Mouse (Mus musculus): ENCODE measurements at regions not wholly inside any gene's neighbourhood (a gene's known extent, or its start where the extent isn't known, plus 50 kb on each side); places are given as distances from the start of the nearest gene placed in this dataset.

DNA sequence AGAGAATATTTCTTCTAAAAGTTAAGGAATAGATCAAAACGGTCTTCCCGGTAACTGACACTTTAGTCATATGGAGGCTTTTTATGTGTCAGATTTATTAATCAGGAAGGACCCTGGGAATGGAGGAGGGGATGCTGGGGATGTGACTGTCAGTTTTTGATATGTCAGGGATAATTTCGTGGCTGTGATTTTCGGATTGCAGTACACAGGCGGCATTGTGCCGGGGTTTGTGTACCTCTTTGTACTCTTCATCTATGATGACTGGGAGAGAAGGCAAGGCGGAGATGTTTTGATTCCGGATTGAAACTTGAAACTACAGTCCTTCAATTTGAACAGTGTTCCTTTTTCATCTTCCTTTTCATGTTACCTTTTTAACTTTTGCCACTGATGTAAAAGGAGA lies 344.2 kb downstream of the Mdfic start:
- DNase-seq (ENCODE audit: low spot score), result no peak
- intact Hi-C loops (cut with DNase I), result no loop called here

DNA sequence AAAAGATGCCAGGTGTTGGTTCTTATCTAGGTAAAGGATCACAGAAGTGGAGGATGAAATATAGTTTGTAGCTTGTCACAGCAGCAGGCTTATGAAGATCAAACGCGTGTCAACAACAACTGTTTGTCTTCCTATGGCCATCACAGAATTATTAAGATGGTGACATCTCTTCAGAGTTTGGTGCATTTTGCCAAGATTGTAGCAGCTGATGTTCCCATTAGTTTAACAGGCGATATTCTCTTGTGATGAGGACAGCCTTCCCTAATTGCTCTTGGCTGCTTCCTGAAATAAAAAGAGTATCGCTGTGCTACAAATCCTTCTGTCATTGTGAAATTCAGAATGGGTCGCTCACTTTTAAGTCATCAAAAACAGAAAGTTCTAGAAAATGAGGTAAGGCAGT lies 344.7 kb downstream of the Mdfic start:
- intact Hi-C loops (cut with DNase I), result no loop called here

DNA sequence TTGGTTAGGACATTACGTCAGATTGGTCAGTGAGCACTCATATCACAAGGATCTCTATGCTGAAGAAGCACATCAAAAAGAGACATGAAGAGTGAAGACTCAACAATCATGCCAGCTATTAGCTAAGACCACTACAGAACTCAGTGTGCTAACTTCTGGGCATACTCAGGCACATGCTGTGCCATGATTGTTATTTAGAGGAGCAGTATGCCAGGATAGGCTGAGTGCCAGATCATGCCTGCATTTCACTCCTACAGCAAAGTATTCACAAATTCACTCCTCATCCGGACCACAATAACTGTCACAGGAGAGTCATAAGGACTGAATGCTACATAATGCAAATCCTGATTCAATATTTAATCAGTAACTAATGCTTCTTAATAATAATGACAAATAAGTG lies 355.8 kb downstream of the Mdfic start:
- intact Hi-C loops (cut with DNase I), result no loop called here
- DNase-seq (ENCODE audit: low spot score), result no peak

More for the DNA sequence above, 344.7 kb downstream of the Mdfic start:
- no peak for DNase-seq (ENCODE audit: low spot score)

DNA sequence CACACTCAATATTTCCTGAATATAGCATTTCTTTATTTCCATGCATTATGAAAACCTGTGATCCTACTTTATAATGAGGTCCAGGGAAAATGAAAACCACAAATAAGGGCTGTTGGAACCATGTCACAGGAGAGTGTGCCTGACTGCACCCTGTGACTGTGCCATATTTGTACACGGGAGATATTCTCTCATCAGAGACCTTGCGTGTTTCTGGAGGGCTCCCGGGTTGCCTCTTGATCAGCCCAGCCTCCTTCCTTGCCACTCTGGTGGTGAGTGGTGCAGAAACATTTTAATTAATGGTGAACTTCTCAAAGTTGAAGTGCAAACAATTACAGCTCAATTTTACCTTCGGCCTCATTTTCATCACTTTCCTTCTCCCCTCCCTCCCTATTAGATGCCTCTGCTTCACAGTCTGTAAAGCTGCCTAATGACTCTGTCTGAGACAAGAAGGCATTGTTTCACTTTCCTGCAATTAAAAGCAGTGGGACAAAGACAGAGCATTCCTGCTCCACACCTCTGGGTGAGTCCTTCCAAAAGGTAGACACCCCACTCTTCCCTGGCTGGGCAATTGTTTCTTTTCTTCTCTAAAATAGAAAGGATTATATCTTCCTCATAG lies 356.8 kb downstream of the Mdfic start:
- intact Hi-C loops (cut with DNase I), result no loop called here
- no peak for DNase-seq (ENCODE audit: low spot score)

DNA sequence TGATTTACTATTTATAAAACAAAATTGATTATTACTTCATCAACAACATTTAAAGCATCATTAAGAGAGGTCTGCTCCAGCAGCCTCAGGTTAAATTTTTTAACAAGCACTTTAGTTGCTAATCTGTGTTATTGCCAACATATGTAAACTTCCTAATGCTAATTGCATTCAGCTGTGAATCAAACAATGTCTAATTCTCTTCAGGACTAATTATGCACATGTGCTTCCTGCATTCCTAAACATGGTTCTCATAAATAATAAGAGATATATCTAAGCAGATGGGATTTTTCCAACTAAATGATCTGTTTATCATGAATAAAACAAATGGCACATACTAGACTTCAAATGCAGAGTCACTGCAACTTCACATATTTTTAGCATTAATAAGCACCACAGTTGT lies 357.5 kb downstream of the Mdfic start:
- intact Hi-C loops (cut with DNase I), result no loop called here

DNA sequence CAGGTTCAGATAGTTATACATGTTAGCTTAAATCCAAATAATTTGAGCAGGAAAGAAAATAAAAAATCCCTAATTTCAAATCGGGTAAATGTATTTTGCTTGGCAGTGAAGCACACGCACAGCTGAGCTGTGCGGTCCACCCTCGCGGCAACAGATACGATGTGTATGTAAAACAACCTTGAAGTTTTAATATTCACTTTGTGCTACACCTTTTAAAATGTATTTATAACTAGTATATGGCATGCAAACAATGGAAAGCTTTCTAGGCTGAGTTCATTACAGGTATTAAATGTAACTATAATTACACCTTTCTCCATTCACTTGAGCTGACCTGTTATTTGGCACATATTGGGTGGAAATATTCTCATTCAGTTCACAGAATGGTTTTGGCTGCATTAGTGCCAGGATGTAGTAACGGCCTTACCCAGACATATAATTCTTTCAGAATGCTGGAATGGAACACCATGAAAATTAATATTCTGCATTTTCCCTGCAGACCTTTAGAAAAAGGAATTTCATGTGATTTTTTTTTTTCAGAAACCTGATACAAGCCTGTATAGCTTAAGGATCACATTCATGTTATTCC lies 366.6 kb downstream of the Mdfic start:
- DNase-seq (ENCODE audit: low spot score), result no peak
- intact Hi-C loops (cut with DNase I), result no loop called here

More for the DNA sequence above, 357.5 kb downstream of the Mdfic start:
- DNase-seq (ENCODE audit: low spot score), result no peak

DNA sequence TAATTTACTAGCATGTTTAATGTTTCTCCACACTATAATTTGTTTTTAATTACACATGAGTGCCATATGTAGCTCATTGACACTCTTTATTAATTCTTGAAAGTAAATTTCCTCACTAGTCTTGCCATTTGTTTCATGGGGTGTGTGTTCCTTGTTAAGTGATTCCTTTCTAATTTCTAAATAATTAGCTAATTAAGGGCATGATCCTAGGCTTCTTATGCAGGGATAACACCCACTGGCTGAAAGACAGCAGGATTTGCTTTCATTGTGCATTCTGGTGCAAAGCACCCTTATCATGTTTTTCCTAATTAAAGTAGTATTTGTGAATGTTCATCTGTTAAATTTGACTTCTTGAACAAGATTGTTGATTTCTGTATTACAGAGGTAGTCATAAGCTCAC lies 378.3 kb downstream of the Mdfic start:
- no peak for DNase-seq (ENCODE audit: low spot score)
- intact Hi-C loops (cut with DNase I), result no loop called here

DNA sequence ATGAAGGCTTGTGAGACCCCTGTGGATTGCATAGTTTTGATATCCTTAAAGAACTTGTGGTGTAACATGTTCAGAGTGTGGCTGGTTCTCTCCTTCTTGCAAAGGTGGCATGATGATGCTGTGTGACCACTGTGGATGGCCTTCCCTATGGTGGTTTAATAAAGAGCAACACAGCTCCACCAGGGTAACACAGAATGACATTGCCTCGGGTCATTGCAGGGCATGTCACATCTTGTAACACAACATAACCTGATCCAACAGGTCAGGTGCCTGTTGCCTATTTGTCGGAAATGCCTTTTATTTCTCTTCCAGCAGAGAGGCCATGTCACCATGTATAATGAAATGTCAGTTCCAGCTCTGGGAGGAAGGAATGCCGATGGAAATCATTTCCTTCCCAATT lies 420.5 kb downstream of the Mdfic start:
- no peak for DNase-seq (ENCODE audit: low spot score)

DNA sequence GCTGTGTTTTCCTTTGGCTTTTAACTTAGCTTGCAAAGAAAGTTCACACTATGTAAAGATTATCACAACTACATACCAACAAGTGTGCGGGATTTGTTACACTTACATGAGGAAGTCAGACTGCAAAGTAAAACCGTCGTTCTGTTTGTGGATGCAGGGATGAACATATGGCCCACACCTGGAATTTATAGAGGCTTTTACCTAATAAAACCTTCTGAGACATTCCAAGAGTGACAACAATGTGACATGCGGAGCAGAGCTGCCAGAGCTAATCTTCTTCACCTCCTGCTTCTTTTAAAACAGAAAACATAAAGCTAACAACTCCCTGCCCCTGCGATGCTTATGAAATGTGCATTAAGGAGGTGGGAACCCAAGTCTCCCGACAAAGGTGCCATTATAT lies 424.1 kb downstream of the Mdfic start:
- DNase-seq (ENCODE audit: low spot score), result no peak
- intact Hi-C loops (cut with DNase I), result no loop called here

More for the DNA sequence above, 420.5 kb downstream of the Mdfic start:
- intact Hi-C loops (cut with DNase I), result no loop called here

DNA sequence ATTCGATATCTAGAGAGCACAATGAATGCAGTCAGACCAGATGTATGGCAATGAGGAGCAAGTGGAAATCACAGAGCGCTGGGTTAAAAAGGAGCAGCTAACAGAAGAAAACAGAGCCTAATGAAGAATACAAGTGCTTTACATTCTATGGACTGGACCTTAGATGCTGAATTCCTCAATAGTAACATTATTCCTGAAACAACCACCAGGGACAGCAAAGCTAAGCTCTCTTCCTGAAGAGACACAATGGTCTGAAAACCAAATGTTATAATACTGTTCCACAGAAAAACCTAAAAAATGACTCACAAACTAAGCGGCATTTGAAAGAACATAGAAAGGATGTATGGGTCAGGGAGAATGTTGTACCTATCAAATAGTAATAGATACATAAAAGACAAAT lies 430.1 kb downstream of the Mdfic start:
- DNase-seq (ENCODE audit: low spot score), result no peak
- intact Hi-C loops (cut with DNase I), result no loop called here

DNA sequence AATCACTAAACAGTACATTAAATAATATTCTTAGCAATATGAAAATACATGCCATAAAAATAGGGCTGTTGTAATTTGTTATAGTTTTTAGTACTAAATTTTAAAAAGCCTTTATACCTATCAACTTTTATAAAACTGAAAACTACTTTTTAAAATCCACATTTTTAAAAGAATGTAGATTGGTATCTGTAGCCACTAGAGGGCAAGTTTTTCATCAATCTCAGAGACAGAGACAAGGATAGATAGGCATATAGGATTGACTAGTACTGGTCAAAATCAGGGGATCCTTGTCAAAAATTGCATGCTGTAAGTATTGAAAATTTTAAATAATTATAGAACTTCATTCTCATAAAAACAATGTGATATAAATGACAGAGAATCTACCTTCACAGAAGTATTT lies 431.0 kb downstream of the Mdfic start:
- intact Hi-C loops (cut with DNase I), result no loop called here
- DNase-seq (ENCODE audit: low spot score), result no peak

DNA sequence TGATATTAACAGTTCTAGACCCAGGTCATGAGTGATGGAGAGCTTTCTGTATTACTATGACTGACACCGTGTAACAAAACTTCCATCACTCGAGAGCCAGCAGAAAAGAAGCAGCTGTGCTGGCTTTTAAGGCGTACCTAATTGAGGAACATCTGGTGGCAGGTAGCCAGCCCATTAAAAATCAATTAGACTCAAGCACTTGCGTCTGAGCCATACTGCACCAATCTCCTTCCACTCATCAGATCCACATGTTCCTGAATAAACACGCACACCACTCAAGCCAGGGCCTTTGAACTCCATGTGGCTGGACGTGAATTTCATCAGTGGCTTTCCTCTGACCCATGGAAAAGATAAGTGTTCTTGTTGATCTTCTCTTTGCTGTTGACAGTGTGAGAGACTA lies 432.2 kb downstream of the Mdfic start:
- DNase-seq (ENCODE audit: low spot score), result no peak
- intact Hi-C loops (cut with DNase I), result no loop called here

DNA sequence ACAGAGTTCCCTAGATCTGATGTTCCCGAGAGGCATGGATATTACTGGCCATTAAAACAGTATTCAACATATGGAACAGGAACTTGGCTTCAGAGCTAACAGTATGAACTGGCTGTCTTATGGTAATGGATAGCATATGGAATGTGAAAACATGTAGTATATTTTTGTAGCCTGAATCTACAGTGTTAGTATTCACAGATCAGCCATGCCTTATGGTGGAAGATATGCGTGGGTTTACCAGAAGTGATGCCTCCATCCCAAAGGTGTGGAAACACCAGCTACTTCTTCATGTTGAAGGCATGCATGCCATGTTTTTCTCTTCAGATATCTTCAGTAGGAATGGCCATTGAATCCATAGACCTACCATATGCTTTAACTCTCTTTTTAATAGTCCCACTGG lies 444.6 kb downstream of the Mdfic start:
- intact Hi-C loops (cut with DNase I), result no loop called here

DNA sequence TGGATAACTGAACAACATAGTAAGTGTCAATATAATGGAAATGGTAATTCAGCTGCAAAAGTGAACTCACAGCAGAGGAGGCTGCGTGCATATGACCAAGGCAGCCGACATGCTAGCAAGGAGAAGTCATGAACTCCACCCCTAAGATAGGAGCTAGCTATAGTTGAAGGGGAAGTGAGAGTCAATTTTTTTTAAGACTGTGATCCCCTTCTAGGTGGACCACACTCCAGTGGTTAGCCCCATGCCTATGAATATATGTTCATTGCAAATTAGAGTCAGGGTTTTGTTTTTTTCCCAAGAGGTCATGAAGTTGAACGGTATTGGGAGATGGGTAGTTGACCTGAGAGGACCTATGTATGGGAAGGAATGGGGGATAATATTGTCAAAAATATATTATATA lies 451.4 kb downstream of the Mdfic start:
- DNase-seq (ENCODE audit: low spot score), result no peak
- intact Hi-C loops (cut with DNase I), result no loop called here

More for the DNA sequence above, 444.6 kb downstream of the Mdfic start:
- DNase-seq (ENCODE audit: low spot score), result no peak

DNA sequence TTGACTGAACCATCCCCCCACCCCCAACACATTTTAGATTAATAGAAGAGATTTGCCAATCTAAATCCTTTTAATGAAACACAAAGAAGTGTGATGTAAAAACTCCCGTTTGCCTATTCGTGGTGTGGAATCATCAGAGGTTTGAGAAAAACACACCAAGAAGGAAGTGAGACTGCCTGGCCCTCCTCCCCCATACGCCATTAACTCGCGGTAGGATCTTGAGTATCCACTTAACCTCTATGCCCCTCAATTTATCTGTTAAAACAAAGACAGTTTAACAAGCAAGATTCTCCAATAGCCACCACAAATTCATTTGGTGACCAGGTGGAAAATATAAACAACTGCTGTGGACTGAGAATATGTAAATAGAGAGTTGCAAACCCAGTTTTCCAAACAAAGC lies 456.9 kb downstream of the Mdfic start:
- DNase-seq (ENCODE audit: low spot score), result no peak
- intact Hi-C loops (cut with DNase I), result no loop called here

DNA sequence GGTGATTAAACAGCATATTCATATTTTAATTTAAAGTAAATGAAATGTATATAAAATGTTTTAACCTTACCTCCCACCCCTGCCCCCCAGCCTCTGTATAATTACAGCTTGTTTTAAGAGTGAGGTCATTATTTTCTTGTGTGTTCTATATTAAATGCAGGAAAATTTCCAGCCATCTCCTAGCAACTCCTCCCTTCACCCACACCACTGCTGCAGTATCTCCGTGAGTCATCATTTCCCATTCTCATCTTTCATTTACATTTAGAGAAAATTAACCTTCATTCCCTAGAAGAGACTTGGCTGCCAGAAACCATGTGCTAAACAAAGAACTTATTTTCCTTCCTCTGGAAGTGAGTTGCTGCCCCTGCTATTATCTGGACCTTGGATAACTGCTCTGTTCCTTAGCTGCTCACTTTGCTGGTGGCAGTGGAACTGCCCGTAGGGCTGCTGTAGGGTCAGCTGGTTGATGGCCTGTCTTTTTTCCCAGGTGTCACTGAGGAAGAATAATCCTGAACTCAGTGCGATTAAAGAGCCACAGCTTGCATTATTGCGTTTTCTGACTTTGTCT lies 467.6 kb downstream of the Mdfic start:
- DNase-seq (ENCODE audit: low spot score), result no peak

DNA sequence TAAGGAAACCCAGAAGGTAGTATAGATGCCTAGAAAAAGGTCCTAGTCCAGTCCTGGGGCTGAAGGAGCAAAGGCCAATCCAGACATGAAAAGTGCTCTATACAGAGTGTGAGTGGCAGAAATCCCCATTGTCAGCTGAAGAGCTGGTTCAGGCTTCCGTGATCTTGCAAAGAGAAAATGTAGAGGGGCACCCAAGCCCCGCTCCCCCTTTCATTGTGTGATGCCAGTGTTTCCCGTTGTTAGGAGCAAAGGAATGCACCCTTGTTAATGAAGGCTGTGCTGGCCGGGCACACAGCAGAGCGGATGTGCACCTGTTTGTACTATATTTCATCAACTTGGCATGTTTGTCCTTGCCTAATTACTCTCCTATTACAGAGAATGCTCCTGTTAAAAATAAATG lies 492.5 kb downstream of the Mdfic start:
- DNase-seq (ENCODE audit: low spot score), result no peak
- intact Hi-C loops (cut with DNase I), result no loop called here

More for the DNA sequence above, 467.6 kb downstream of the Mdfic start:
- intact Hi-C loops (cut with DNase I), result no loop called here

DNA sequence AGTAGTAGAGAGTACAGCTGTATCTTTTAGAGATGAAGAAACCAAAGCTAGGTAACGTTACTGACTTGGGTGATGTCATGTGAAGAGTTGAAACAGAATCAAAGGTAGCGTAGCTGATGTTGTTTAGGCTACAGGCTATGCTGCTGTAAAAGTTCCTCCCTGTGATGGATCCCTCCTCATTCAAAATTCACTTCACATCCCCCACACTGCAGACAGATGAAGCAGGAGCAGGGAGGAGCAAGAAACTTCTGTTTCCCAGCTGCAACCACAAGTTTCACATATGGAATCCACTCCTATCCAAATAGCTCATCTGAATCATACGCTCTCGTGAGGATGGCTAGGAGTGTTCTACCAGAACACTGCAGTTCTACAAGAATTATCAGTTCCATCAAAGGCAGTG lies 493.2 kb downstream of the Mdfic start:
- intact Hi-C loops (cut with DNase I), result no loop called here
- no peak for DNase-seq (ENCODE audit: low spot score)

DNA sequence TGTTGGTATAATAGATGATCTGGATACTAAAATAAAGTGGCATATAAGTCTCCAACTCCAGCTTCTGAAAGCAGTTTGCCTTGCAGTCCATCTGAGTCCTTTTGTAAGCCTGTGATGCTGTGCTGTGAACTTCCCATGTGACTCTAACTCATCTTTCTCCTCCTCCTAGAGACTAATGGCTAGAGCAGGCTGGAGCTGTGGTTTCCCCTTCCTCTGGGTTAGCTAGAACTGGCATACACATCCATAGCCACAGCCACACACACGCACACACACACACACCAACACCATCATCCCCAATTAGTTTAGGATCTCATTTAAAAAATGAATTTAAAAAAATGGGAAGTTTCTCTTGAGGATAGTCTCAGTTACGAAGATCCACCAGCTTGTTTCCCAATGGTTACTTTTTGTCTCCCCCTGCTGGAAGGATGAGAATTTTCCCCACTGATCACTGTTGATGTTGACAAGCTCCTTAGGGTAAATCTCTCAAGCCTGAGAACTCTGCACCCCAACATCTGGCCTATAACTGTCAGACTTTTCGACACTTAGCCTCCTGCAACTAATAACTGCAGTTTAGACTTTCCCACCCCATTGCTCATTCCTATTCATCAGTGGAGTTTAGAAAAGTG lies 500.7 kb downstream of the Mdfic start:
- intact Hi-C loops (cut with DNase I), result loop anchor here (5.0 kb wide), 2 partner anchors 1324 to 1384 kb away; no protein-coding TSS in a partner anchor

More for the DNA sequence above, 500.7 kb downstream of the Mdfic start:
- no peak for DNase-seq (ENCODE audit: low spot score)

Measured in heart, postnatal 25 days (tissue).